Comparison of ENCODE assay signal across 8 mouse cellular contexts in the genomic region with DNA sequence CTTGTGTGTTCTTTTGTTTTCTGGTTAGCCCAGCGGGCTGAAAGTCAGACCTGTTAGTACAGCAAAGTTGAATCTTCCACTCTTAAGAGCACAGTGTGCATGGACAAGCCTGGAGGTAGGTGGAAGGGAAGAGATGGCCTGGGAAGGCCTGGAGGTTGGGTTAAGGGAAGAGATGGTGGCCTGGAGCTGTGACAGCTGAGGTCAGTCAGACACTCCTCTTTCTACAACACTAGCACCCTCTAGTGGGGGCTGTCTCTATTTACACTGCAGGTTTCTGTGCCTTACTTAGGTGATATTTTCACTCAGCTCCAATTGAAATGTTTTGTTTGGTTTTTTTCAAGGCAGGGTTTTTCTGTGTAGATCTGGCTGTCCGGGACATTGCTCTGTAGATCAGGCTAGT. TPM values are rescaled to one million over a fixed set of nuclear protein-coding genes. Genes with fewer than 3 reads are reported as not detected.
DNase-seq lines count a peak whose midpoint lies in the region; ATAC-seq and TF ChIP-seq lines count a peak whose summit lies in the region.

No protein-coding gene starts in this region.

- peak; percentile 71; the same call in 1 of the 2 replicates for ATAC-seq in heart, postnatal 0 days (ENCODE audit: insufficient read depth, low read depth)
- peak; percentile 83 for ATAC-seq in megakaryocyte, adult 5-6 weeks (ENCODE audit: poor library complexity, severe bottlenecking)

- H3K4me1 ChIP-seq in heart, embryonic 10.5 days: peaks cover 17% of the 10 kb centered on the region
- H3K4me1 ChIP-seq in heart, postnatal 0 days (ENCODE audit: control insufficient read depth, insufficient read depth): no peaks in the 10 kb centered on the region

- peak; percentile 90 for TF ChIP-seq CTCF in heart, postnatal 0 days (IDR thresholded peaks at IDR 0.05; ENCODE audit: low read depth)

- H3K9me3 ChIP-seq in heart, embryonic 10.5 days: no peaks in the 10 kb centered on the region
- H3K9me3 ChIP-seq in heart, postnatal 0 days (replicated peaks; ENCODE audit: control insufficient read depth, low read length): no peaks in the 10 kb centered on the region

- H3K36me3 ChIP-seq in heart, embryonic 10.5 days: no peaks in the 10 kb centered on the region
- no peaks in the 10 kb centered on the region for H3K36me3 ChIP-seq in heart, postnatal 0 days (replicated peaks; ENCODE audit: control insufficient read depth, insufficient read depth, low read length)

- no peak for TF ChIP-seq EP300 in heart, postnatal 0 days (IDR thresholded peaks at IDR 0.05; ENCODE audit: low read depth)

- H3K4me2 ChIP-seq in heart, postnatal 0 days (ENCODE audit: low read depth, low read length): no peak overlapping the region

- WGBS in heart, embryonic 10.5 days: 42% methylated on average over 2 of the region's 2 CpGs
- 46% methylated on average over 2 of the region's 2 CpGs for WGBS in heart, postnatal 0 days

- H3K4me3 ChIP-seq in heart, embryonic 10.5 days: no peak overlapping the region
- H3K4me3 ChIP-seq in heart, postnatal 0 days (ENCODE audit: low read depth, low read length): no peak overlapping the region

- no peak overlapping the region for H3K9ac ChIP-seq in heart, postnatal 0 days (replicated peaks; ENCODE audit: low read depth, low read length)

- H3K27ac ChIP-seq in heart, embryonic 10.5 days: no peak overlapping the region
- H3K27ac ChIP-seq in heart, postnatal 0 days (ENCODE audit: low read depth): no peak overlapping the region

- H3K27me3 ChIP-seq in heart, embryonic 10.5 days (ENCODE audit: insufficient read depth, poor library complexity, severe bottlenecking): peaks cover 41% of the 10 kb centered on the region
- H3K27me3 ChIP-seq in heart, postnatal 0 days (ENCODE audit: control insufficient read depth, insufficient read depth, low read length): no peaks in the 10 kb centered on the region

- DNase-seq in heart, adult 8-10 months (ENCODE audit: low spot score): peak; percentile 79
- DNase-seq in heart, embryonic 10.5 days (ENCODE audit: low spot score): no peak
- peak; percentile 53 to 75 for DNase-seq in adrenal gland, adult 18-20 months (ENCODE audit: low spot score in 2 of 2)
- peak; percentile 94 for DNase-seq in embryo, embryonic 10.5 days (ENCODE audit: low spot score)
- peak; percentile 87 for DNase-seq in heart, postnatal 0 days (ENCODE audit: low spot score)
- peak; percentile 69 for DNase-seq in layer of hippocampus, adult 9-10 months (ENCODE audit: low spot score)
- peak; percentile 49 to 80 for DNase-seq in spleen, postnatal 4 days (ENCODE audit: low spot score in 2 of 2)

RNA-seq across cellular contexts. Expression of a gene that starts 7.5 kb away (rescaled TPM):
- total RNA-seq in heart, adult 8-10 months (2022): 10 to 100 TPM; 62.6 to 88.8 (median 70.8) TPM
- polyA plus RNA-seq in heart, embryonic 10.5 days (2016; fragmentation: Nextera tagmentation; extraction: Ambion mirVana): 7.0 and 16.2 TPM in 2 replicates
- 10 to 100 TPM; 13.8 to 14.1 TPM for total RNA-seq in adrenal gland, adult 18-20 months (2021)
- 117 and 136 TPM in 2 replicates for total RNA-seq in heart, postnatal 0 days (2014; rRNA removed; ENCODE audit: low replicate concordance)
- 21.3 and 24.8 TPM in 2 replicates for polyA plus RNA-seq in heart, postnatal 0 days (2015; fragmentation: Nextera tagmentation; extraction: Ambion mirVana)
- not detected in 2 replicates for total RNA-seq in megakaryocyte, adult 5-6 weeks (2015)
- total RNA-seq in megakaryocyte, adult 5-6 weeks (2017): 0.08 TPM in 1 of 2 replicates, not detected in the other

RNA-seq across cellular contexts. Expression of a gene that starts 23.8 kb away (rescaled TPM):
- 1 to 10 TPM in 1 of 4 experiments, under 1 TPM in 3; 0.31 to 1.6 (median 0.70) TPM for total RNA-seq in heart, adult 8-10 months (2022)
- 0.07 and 0.48 TPM in 2 replicates for polyA plus RNA-seq in heart, embryonic 10.5 days (2016; fragmentation: Nextera tagmentation; extraction: Ambion mirVana)
- total RNA-seq in adrenal gland, adult 18-20 months (2021): 1 to 10 TPM; 1.6 to 3.0 TPM
- 1.5 and 2.0 TPM in 2 replicates for total RNA-seq in heart, postnatal 0 days (2014; rRNA removed; ENCODE audit: low replicate concordance)
- polyA plus RNA-seq in heart, postnatal 0 days (2015; fragmentation: Nextera tagmentation; extraction: Ambion mirVana): 0.82 and 0.84 TPM in 2 replicates
- 55.3 and 61.8 TPM in 2 replicates for total RNA-seq in megakaryocyte, adult 5-6 weeks (2015)
- total RNA-seq in megakaryocyte, adult 5-6 weeks (2017): 37.0 and 40.8 TPM in 2 replicates

Comparison
In these comparisons a context has a peak if more than half of its experiments do, and no peak if none do; other contexts are left out.
1. RNA of a gene that starts 7.5 kb away (total RNA-seq): 117 to 136 TPM in heart, postnatal 0 days, 62.6 to 88.8 TPM in heart, adult 8-10 months and 13.8 to 14.1 TPM in adrenal gland, adult 18-20 months; 0.08 TPM in megakaryocyte, adult 5-6 weeks; every median in the first group is over 10 times any median in the second.
2. RNA of a gene that starts 23.8 kb away (total RNA-seq): 37.0 to 61.8 TPM in megakaryocyte, adult 5-6 weeks; 1.6 to 3.0 TPM in adrenal gland, adult 18-20 months, 1.5 to 2.0 TPM in heart, postnatal 0 days and 0.31 to 1.6 TPM in heart, adult 8-10 months; every median in the first group is over 4 times any median in the second.